Mouse (Mus musculus) intestine, postnatal 0 days (tissue): ENCODE data around the gene Akap6. TPM values are rescaled to one million over a fixed set of nuclear protein-coding genes. Genes with fewer than 3 reads are reported as not detected.
A peak's percentile ranks its signal among the peaks of the same experiment; 100 is the strongest.

ENCODE experiments used
- ATAC-seq: fragments of 200-750 bp; cut with Nextera tagmentation; 2 replicates; pipeline ENCODE4 v1.8.0; 2017; ENCODE audit warnings: mild to moderate bottlenecking, moderate TSS enrichment, moderate library complexity
- H3K27ac ChIP-seq: fragments of 300-500 bp; sonication (generic); 2 replicates; pipeline ENCODE4 v1.5.1; 2014; ENCODE audit warnings: mild to moderate bottlenecking, low read depth, low read length, moderate library complexity
- H3K27me3 ChIP-seq: fragments of 300-500 bp; sonication (generic); replicated peaks from 2 replicates; pipeline ENCODE4 v1.6.1; 2014; ENCODE audit warnings: low read length, mixed read lengths; ENCODE audit not compliant: control insufficient read depth, insufficient read depth
- H3K36me3 ChIP-seq: fragments of 300-500 bp; sonication (generic); 2 replicates; pipeline ENCODE4 v1.6.1; 2014; ENCODE audit warnings: mild to moderate bottlenecking, moderate library complexity; ENCODE audit not compliant: control insufficient read depth, insufficient read depth
- H3K4me1 ChIP-seq: fragments of 300-500 bp; sonication (generic); replicated peaks from 2 replicates; pipeline ENCODE4 v1.6.1; 2014; ENCODE audit warnings: antibody characterized with exemption, low read length, mixed read lengths; ENCODE audit not compliant: control insufficient read depth, insufficient read depth
- H3K4me2 ChIP-seq: fragments of 300-500 bp; sonication (generic); replicated peaks from 2 replicates; pipeline ENCODE4 v1.6.1; 2014; ENCODE audit warnings: low read depth, mild to moderate bottlenecking, moderate library complexity
- H3K4me3 ChIP-seq: fragments of 300-500 bp; sonication (generic); 2 replicates; pipeline ENCODE4 v1.5.1; 2014; ENCODE audit warnings: low read depth, low read length
- H3K9ac ChIP-seq: fragments of 300-500 bp; sonication (generic); 2 replicates; pipeline ENCODE4 v1.6.1; 2014; ENCODE audit warnings: mild to moderate bottlenecking, low read depth, low read length
- H3K9me3 ChIP-seq: fragments of 300-500 bp; sonication (generic); 2 replicates; pipeline ENCODE4 v1.6.1; 2016; ENCODE audit warnings: mixed run types; ENCODE audit not compliant: control insufficient read depth
- CTCF ChIP-seq: sonication (generic); IDR thresholded peaks from 2 replicates; pipeline ENCODE4 v1.5.1; 2016; ENCODE audit warnings: low read depth, mild to moderate bottlenecking, control low read depth, antibody characterized with exemption, moderate library complexity
- WGBS: fragments of 180-500 bp; shearing (Covaris S2); extraction: QIAGEN DNeasy Blood & Tissue Kit; methylation state at CpG from one replicate; pipeline ENCODE4 v1.1.7; 2014; 5-methylcytosine and 5-hydroxymethylcytosine counted together
- polyA plus RNA-seq: library from polyadenylated mRNA; unstranded; fragments of >200 nt; fragmentation: Nextera tagmentation; extraction: Ambion mirVana; gene quantifications from 2 replicates; pipeline ENCODE4 v1.2.1, GENCODE M21; 2015

Akap6 gene
- polyA plus RNA-seq, 1 experiment from 2014 or later: 0.73 TPM

GRCm38 (mm10) chr12:52833141-52833540, 134.0 kb downstream of the Akap6 start:
- Histone ChIP-seq H3K4me1 (no peaks in the 10 kb centered on the region), H3K36me3 (no peaks in the 10 kb centered on the region), H3K27ac (no peak overlapping the region), H3K4me2 (no peak overlapping the region), H3K9me3 (no peaks in the 10 kb centered on the region), H3K4me3 (no peak overlapping the region), H3K27me3 (no peaks in the 10 kb centered on the region), H3K9ac (no peak overlapping the region)
- 67% methylated on average over 6 of the region's 6 CpGs for WGBS
- no peak for ATAC-seq
- no peak for TF ChIP-seq CTCF

GRCm38 (mm10) chr12:52834074-52834473, 134.9 kb downstream of the Akap6 start:
- H3K4me2 ChIP-seq: no peak overlapping the region
- H3K36me3 ChIP-seq: no peaks in the 10 kb centered on the region
- H3K4me1 ChIP-seq: no peaks in the 10 kb centered on the region
- no peak overlapping the region for H3K27ac ChIP-seq
- no peak for TF ChIP-seq CTCF
- H3K9ac ChIP-seq: no peak overlapping the region
- WGBS: 64% methylated on average over 10 of the region's 10 CpGs
- no peak for ATAC-seq
- H3K4me3 ChIP-seq: no peak overlapping the region
- no peaks in the 10 kb centered on the region for H3K9me3 ChIP-seq
- H3K27me3 ChIP-seq: no peaks in the 10 kb centered on the region

DNA sequence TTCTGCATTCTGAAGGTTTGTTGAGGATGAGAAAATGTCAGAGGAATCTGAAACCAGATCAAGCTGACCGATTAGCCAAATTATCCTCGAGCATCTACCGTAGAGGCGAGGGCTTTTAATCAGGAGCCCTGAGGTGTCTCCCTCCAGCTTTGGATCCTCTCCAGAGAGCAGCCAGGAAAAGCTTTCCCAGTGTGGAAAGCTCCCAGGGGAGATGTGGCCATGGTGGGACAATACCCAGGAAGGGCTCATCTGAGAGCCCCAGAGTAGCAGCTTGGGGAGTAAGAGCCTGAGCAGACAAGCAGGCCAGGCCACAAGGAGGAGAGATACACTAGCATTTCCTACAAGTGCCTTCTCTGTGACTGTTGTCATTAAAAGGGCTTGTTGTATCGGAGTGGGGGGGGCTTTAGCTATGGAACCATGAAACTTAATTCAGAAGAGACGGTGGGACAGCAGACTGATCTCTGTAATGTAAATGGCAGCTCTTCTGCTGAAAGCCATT, 135.6 kb downstream of the Akap6 start:
- Histone ChIP-seq H3K4me3 (no peak overlapping the region), H3K9me3 (no peaks in the 10 kb centered on the region), H3K27me3 (no peaks in the 10 kb centered on the region), H3K4me1 (no peaks in the 10 kb centered on the region), H3K27ac (no peak overlapping the region), H3K9ac (no peak overlapping the region), H3K4me2 (no peak overlapping the region), H3K36me3 (no peaks in the 10 kb centered on the region)
- no peak for TF ChIP-seq CTCF
- ATAC-seq: no peak
- WGBS: 69% methylated on average over 6 of the region's 6 CpGs

DNA sequence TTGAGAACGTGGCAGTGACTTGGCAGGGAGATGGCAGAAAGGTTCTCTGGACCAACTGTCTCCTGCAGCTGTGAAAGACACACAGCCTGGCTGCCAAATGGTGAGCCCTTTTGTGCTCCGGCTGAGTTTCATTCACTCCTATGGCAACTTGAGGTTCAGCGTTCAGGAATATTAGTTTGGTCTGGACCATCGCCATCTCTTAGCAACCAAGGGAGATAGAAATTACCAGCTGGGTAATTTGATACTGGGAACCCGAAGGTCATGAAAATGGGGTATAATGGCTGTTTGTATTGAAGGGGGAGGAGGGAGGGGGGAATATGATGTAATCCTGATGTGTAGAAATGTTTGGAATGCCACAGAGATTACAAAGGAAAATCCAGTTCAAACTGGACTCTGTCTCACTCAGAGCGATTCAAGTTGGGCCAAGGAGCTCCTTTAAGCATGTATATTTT, 136.1 kb downstream of the Akap6 start:
- H3K4me1 ChIP-seq: no peaks in the 10 kb centered on the region
- WGBS: 27% methylated on average over 6 of the region's 6 CpGs
- no peak overlapping the region for H3K4me3 ChIP-seq
- no peak overlapping the region for H3K9ac ChIP-seq
- no peaks in the 10 kb centered on the region for H3K36me3 ChIP-seq
- no peak overlapping the region for H3K27ac ChIP-seq
- TF ChIP-seq CTCF: no peak
- no peaks in the 10 kb centered on the region for H3K9me3 ChIP-seq
- H3K27me3 ChIP-seq: no peaks in the 10 kb centered on the region
- H3K4me2 ChIP-seq: no peak overlapping the region
- no peak for ATAC-seq

DNA sequence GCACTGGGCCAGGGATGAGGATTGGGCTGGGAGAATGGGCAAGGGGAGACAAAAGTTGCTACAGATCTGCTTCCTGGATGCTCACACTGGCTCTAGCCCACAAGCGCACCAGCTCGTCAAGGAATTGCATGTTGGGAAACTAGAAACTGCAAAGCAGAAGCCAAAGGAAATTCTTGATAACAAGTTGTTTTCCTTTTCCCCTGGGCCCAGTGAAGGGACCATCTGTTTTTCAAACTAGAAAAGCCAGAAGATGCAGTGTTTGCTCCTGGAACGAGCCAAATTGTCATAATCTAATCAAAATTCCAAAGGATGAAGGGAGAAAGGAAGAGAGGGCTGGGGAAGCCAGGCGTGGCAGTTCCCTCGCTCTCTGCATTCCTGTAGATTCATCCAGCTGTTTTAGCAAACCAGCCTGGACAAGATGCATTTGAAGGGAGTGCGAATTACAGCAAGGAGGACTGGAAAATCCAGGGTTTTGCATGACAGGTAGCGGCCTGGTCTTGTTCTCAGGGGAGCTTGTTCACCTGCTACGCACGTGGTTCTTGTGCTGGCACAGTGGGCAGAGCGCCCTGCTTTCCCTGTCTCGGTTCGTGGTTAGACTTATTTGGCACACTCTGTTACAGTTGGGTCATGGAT, 136.8 kb downstream of the Akap6 start:
- Histone ChIP-seq H3K9ac (no peak overlapping the region), H3K4me1 (no peaks in the 10 kb centered on the region), H3K36me3 (no peaks in the 10 kb centered on the region), H3K4me2 (no peak overlapping the region), H3K9me3 (no peaks in the 10 kb centered on the region), H3K4me3 (no peak overlapping the region), H3K27me3 (no peaks in the 10 kb centered on the region), H3K27ac (peak overlapping the region; percentile 41; the same call in 1 of the 2 replicates)
- no peak for ATAC-seq
- WGBS: 60% methylated on average over 12 of the region's 12 CpGs
- TF ChIP-seq CTCF: no peak

- H3K4me3 ChIP-seq: no peak overlapping the region
- TF ChIP-seq CTCF: no peak
- no peak for ATAC-seq
- no peaks in the 10 kb centered on the region for H3K9me3 ChIP-seq
- no peak overlapping the region for H3K9ac ChIP-seq
- no peaks in the 10 kb centered on the region for H3K4me1 ChIP-seq
- no peaks in the 10 kb centered on the region for H3K36me3 ChIP-seq
- WGBS: 83% methylated on average over 1 of the region's 1 CpGs
- H3K27ac ChIP-seq: no peak overlapping the region
- H3K4me2 ChIP-seq: no peak overlapping the region
- no peaks in the 10 kb centered on the region for H3K27me3 ChIP-seq
Observed at GRCm38 (mm10) chr12:52845982-52846381, 146.8 kb downstream of the Akap6 start.
